Mouse (Mus musculus) limb, embryonic 10.5 days (tissue): ENCODE results near the gene Ptms. TPM values are rescaled to one million over a fixed set of nuclear protein-coding genes. Genes with fewer than 3 reads are reported as not detected.

ENCODE experiments used
- DNase-seq: peaks from one replicate; pipeline ENCODE4 v3.0.0-alpha.2; 2017; ENCODE audit warnings: low spot score
- H3K27ac ChIP-seq: fragments of 300-500 bp; sonication (generic); 2 replicates; pipeline ENCODE4 v1.5.1; 2016; ENCODE audit warnings: mild to moderate bottlenecking
- H3K27me3 ChIP-seq: fragments of 300-500 bp; sonication (generic); 2 replicates; pipeline ENCODE4 v1.6.1; 2016; ENCODE audit warnings: low read depth, mild to moderate bottlenecking; ENCODE audit not compliant: poor library complexity, severe bottlenecking
- H3K36me3 ChIP-seq: fragments of 300-500 bp; sonication (generic); 2 replicates; pipeline ENCODE4 v1.6.1; 2016; ENCODE audit warnings: mild to moderate bottlenecking, moderate library complexity
- H3K4me1 ChIP-seq: fragments of 300-500 bp; sonication (generic); 2 replicates; pipeline ENCODE4 v1.6.1; 2016
- H3K4me3 ChIP-seq: fragments of 300-500 bp; sonication (generic); 2 replicates; pipeline ENCODE4 v1.5.1; 2016; ENCODE audit warnings: mild to moderate bottlenecking, moderate library complexity
- H3K9me3 ChIP-seq: fragments of 300-500 bp; sonication (generic); replicated peaks from 2 replicates; pipeline ENCODE4 v1.6.1; 2016; ENCODE audit warnings: mild to moderate bottlenecking
- WGBS: fragments of 180-500 bp; shearing (Covaris S2); methylation state at CpG from one replicate; pipeline ENCODE4 v1.1.7; 2016; 5-methylcytosine and 5-hydroxymethylcytosine counted together
- polyA plus RNA-seq: library from polyadenylated mRNA; unstranded; fragments of >200 nt; fragmentation: Nextera tagmentation; extraction: Ambion mirVana; gene quantifications from 2 replicates; pipeline ENCODE4 v1.2.1, GENCODE M21; 2016

Gene Ptms
- polyA plus RNA-seq, 1 experiment from 2014 or later = 208 TPM

GRCm38 (mm10) chr6:124890997-124891396, 28.9 kb downstream of the Ptms start:
- DNase-seq = no peak
- H3K27me3 ChIP-seq = no peaks in the 10 kb centered on the region
- no peak overlapping the region for H3K27ac ChIP-seq
- WGBS = 67% methylated on average over 6 of the region's 6 CpGs
- no peak overlapping the region for H3K4me3 ChIP-seq
- H3K4me1 ChIP-seq = no peaks in the 10 kb centered on the region
- H3K36me3 ChIP-seq = no peaks in the 10 kb centered on the region
- H3K9me3 ChIP-seq = no peaks in the 10 kb centered on the region

GRCm38 (mm10) chr6:124888555-124889125, 31.3 kb downstream of the Ptms start:
- no peaks in the 10 kb centered on the region for H3K9me3 ChIP-seq
- H3K27me3 ChIP-seq = no peaks in the 10 kb centered on the region
- peaks cover 5% of the 10 kb centered on the region; the same call in 1 of the 2 replicates for H3K4me1 ChIP-seq
- H3K4me3 ChIP-seq = no peak overlapping the region
- WGBS = 91% methylated on average over 6 of the region's 6 CpGs
- H3K36me3 ChIP-seq = no peaks in the 10 kb centered on the region
- DNase-seq = no peak
- no peak overlapping the region for H3K27ac ChIP-seq

- no peaks in the 10 kb centered on the region for H3K9me3 ChIP-seq
- H3K4me1 ChIP-seq = peaks cover 5% of the 10 kb centered on the region; the same call in 1 of the 2 replicates
- H3K4me3 ChIP-seq = no peak within 1 kb of the TSS
- H3K27ac ChIP-seq = no peak within 1 kb of the TSS
- H3K27me3 ChIP-seq = no peaks in the 10 kb centered on the region
- 91% methylated on average over 9 of the region's 9 CpGs for WGBS
- DNase-seq = no peak
- H3K36me3 ChIP-seq = no peaks in the 10 kb centered on the region
Measured at GRCm38 (mm10) chr6:124887986-124888385, 31.9 kb downstream of the Ptms start, which contains the start of gene Cd4. Gene Cd4 (minus strand): TSS chr6:124888221.

GRCm38 (mm10) chr6:124885956-124886381, 33.9 kb downstream of the Ptms start:
- no peak overlapping the region for H3K27ac ChIP-seq
- H3K4me1 ChIP-seq = peaks cover 5% of the 10 kb centered on the region; the same call in 1 of the 2 replicates
- H3K27me3 ChIP-seq = no peaks in the 10 kb centered on the region
- H3K9me3 ChIP-seq = no peaks in the 10 kb centered on the region
- H3K36me3 ChIP-seq = no peaks in the 10 kb centered on the region
- 92% methylated on average over 8 of the region's 8 CpGs for WGBS
- no peak for DNase-seq
- H3K4me3 ChIP-seq = no peak overlapping the region

GRCm38 (mm10) chr6:124884714-124885500, 35.0 kb downstream of the Ptms start:
- 77% methylated on average over 10 of the region's 10 CpGs for WGBS
- H3K27me3 ChIP-seq = no peaks in the 10 kb centered on the region
- no peaks in the 10 kb centered on the region for H3K9me3 ChIP-seq
- H3K36me3 ChIP-seq = no peaks in the 10 kb centered on the region
- DNase-seq = no peak
- peaks cover 5% of the 10 kb centered on the region; the same call in 1 of the 2 replicates for H3K4me1 ChIP-seq
- H3K4me3 ChIP-seq = no peak overlapping the region
- no peak overlapping the region for H3K27ac ChIP-seq

GRCm38 (mm10) chr6:124883351-124883750, 36.6 kb downstream of the Ptms start:
- Histone ChIP-seq H3K27me3 (no peaks in the 10 kb centered on the region), H3K27ac (no peak overlapping the region), H3K4me3 (no peak overlapping the region), H3K36me3 (no peaks in the 10 kb centered on the region), H3K4me1 (peaks cover 5% of the 10 kb centered on the region; the same call in 1 of the 2 replicates), H3K9me3 (no peaks in the 10 kb centered on the region)
- no peak for DNase-seq
- 80% methylated on average over 10 of the region's 10 CpGs for WGBS

GRCm38 (mm10) chr6:124881821-124882220, 38.1 kb downstream of the Ptms start:
- Histone ChIP-seq H3K27me3 (no peaks in the 10 kb centered on the region), H3K36me3 (no peaks in the 10 kb centered on the region), H3K4me1 (peaks cover 5% of the 10 kb centered on the region; the same call in 1 of the 2 replicates), H3K9me3 (no peaks in the 10 kb centered on the region), H3K4me3 (no peak overlapping the region), H3K27ac (no peak overlapping the region)
- WGBS = 95% methylated on average over 9 of the region's 9 CpGs
- no peak for DNase-seq

- H3K4me3 ChIP-seq = no peak overlapping the region
- DNase-seq = no peak
- H3K27ac ChIP-seq = no peak overlapping the region
- no peaks in the 10 kb centered on the region for H3K4me1 ChIP-seq
- no peaks in the 10 kb centered on the region for H3K36me3 ChIP-seq
- no peaks in the 10 kb centered on the region for H3K27me3 ChIP-seq
- H3K9me3 ChIP-seq = no peaks in the 10 kb centered on the region
- 64% methylated on average over 6 of the region's 6 CpGs for WGBS
Measured at GRCm38 (mm10) chr6:124879390-124879789, 40.5 kb downstream of the Ptms start.

GRCm38 (mm10) chr6:124874348-124874747, 45.6 kb downstream of the Ptms start:
- DNase-seq = no peak
- Histone ChIP-seq H3K9me3 (no peaks in the 10 kb centered on the region), H3K4me3 (no peak overlapping the region), H3K4me1 (no peaks in the 10 kb centered on the region), H3K27me3 (no peaks in the 10 kb centered on the region), H3K36me3 (no peaks in the 10 kb centered on the region), H3K27ac (no peak overlapping the region)
- WGBS = 46% methylated on average over 3 of the region's 3 CpGs

- peak overlapping the region; percentile 17; the same call in 1 of the 2 replicates for H3K27ac ChIP-seq
- H3K4me1 ChIP-seq = peaks cover 41% of the 10 kb centered on the region
- H3K36me3 ChIP-seq = no peaks in the 10 kb centered on the region
- H3K27me3 ChIP-seq = peaks cover 62% of the 10 kb centered on the region
- DNase-seq = no peak
- no peaks in the 10 kb centered on the region for H3K9me3 ChIP-seq
- WGBS = 59% methylated on average over 6 of the region's 7 CpGs
- no peak overlapping the region for H3K4me3 ChIP-seq
Measured at GRCm38 (mm10) chr6:124866560-124866959, 53.3 kb downstream of the Ptms start.

GRCm38 (mm10) chr6:124865766-124866362, 54.0 kb downstream of the Ptms start:
- Histone ChIP-seq H3K27me3 (peaks cover 69% of the 10 kb centered on the region), H3K4me3 (no peak overlapping the region), H3K27ac (peak overlapping the region; percentile 17; the same call in 1 of the 2 replicates), H3K4me1 (peaks cover 48% of the 10 kb centered on the region), H3K9me3 (no peaks in the 10 kb centered on the region), H3K36me3 (peaks cover 3% of the 10 kb centered on the region; the same call in 1 of the 2 replicates)
- no peak for DNase-seq
- WGBS = 54% methylated on average over 18 of the region's 18 CpGs
